28 mouse cellular contexts compared by ENCODE assay signal in genomic region chr5:106753289-106753688, GRCm38 (mm10). TPM values are rescaled to one million over a fixed set of nuclear protein-coding genes. Genes with fewer than 3 reads are reported as not detected.
A peak's percentile ranks its signal among the peaks of the same experiment; 100 is the strongest.
DNase-seq lines count a peak whose midpoint lies in the region; ATAC-seq and TF ChIP-seq lines count a peak whose summit lies in the region.
"Had no signal": no experiment of that assay in that cellular context is flagged by ENCODE, and none has a peak within 500 bp of the region (broad histone marks: within the 10 kb centered on the region; RNA-seq: fewer than 3 reads in every experiment).

No protein-coding gene starts in this region.

- no peak overlapping the region for H3K4me2 ChIP-seq in kidney, embryonic 14.5 days (replicated peaks; ENCODE audit: low read depth, low read length)
- H3K4me2 ChIP-seq: embryonic facial prominence, embryonic 13.5 days; embryonic facial prominence, embryonic 15.5 days; forebrain, embryonic 12.5 days had no signal

- no peak for TF ChIP-seq CTCF in ES-Bruce4 (IDR thresholded peaks at IDR 0.05; ENCODE audit: low read depth, low read length)

- 0 out of 2 replicates have a peak, but pooled peaks have one; percentile 51 for ATAC-seq in kidney, embryonic 14.5 days (ENCODE audit: low FRiP score, low TSS enrichment)
- ATAC-seq: activated CD4-positive, CD25-positive, alpha-beta regulatory T cell, adult 4 months; CD4-positive, CD25-positive, alpha-beta regulatory T cell, adult 4 months; forebrain, embryonic 14.5 days; forebrain, embryonic 16.5 days; Patski had no signal

- no peaks in the 10 kb centered on the region; the same call in 1 of the 2 replicates for H3K4me1 ChIP-seq in kidney, embryonic 14.5 days (ENCODE audit: control insufficient read depth, insufficient read depth, low read length)
- peaks cover 3% of the 10 kb centered on the region for H3K4me1 ChIP-seq in ES-Bruce4 (ENCODE audit: control insufficient read depth, insufficient read depth, low read length)

- H3K27me3 ChIP-seq in kidney, embryonic 14.5 days (ENCODE audit: control insufficient read depth, insufficient read depth, low read length), result peaks cover 15% of the 10 kb centered on the region
- no peaks in the 10 kb centered on the region for H3K27me3 ChIP-seq in ES-Bruce4 (ENCODE audit: control insufficient read depth, insufficient read depth, low read length, poor library complexity, severe bottlenecking)
- H3K27me3 ChIP-seq: CH12.LX had no signal

- 67% methylated on average over 1 of the region's 1 CpGs for WGBS in kidney, embryonic 14.5 days

- H3K4me3 ChIP-seq in kidney, embryonic 14.5 days (ENCODE audit: low read length), result no peak overlapping the region
- H3K4me3 ChIP-seq in ES-Bruce4 (ENCODE audit: low read depth, low read length), result no peak overlapping the region
- H3K4me3 ChIP-seq: embryonic facial prominence, embryonic 13.5 days; embryonic facial prominence, embryonic 15.5 days; erythroblast, embryonic 14.5 days; forebrain, embryonic 10.5 days; forebrain, embryonic 12.5 days had no signal

- TF ChIP-seq EP300 in ES-Bruce4 (IDR thresholded peaks at IDR 0.05; ENCODE audit: insufficient read depth, low read depth, low read length), result peak; percentile 66; the same call in 1 of the 2 replicates

- DNase-seq in kidney, adult 11 months, result no peak
- DNase-seq in R1 (ENCODE audit: low read depth, low spot score), result peak; percentile 51
- no peak for DNase-seq in right cerebral cortex, postnatal 14 days
- no peak for DNase-seq in cerebellum, adult 11-12 months
- DNase-seq: adrenal gland, adult 8-10 months; adrenal gland, postnatal 14 days; adrenal gland, postnatal 36 days; B cell, adult 2 months; cerebellum, adult 18-20 months; cerebellum, adult 8-10 months; cerebellum, adult 9-11 months; cerebellum, postnatal 14 days; cerebellum, postnatal 36 days; embryo, embryonic 11 days had no signal

- no peak for TF ChIP-seq POLR2A in ES-Bruce4 (IDR thresholded peaks at IDR 0.05; ENCODE audit: insufficient read depth, low read length)

- no peaks in the 10 kb centered on the region for H3K9me3 ChIP-seq in kidney, embryonic 14.5 days (ENCODE audit: control insufficient read depth, low read length)
- no peaks in the 10 kb centered on the region for H3K9me3 ChIP-seq in ES-Bruce4 (replicated peaks; ENCODE audit: control insufficient read depth, insufficient read depth, low read length, poor library complexity, severe bottlenecking)
- H3K9me3 ChIP-seq: embryonic facial prominence, embryonic 13.5 days; embryonic facial prominence, embryonic 15.5 days; forebrain, embryonic 10.5 days; forebrain, embryonic 12.5 days; G1E had no signal

- H3K36me3 ChIP-seq in kidney, embryonic 14.5 days (ENCODE audit: control insufficient read depth, insufficient read depth, low read length), result no peaks in the 10 kb centered on the region
- H3K36me3 ChIP-seq in ES-Bruce4 (ENCODE audit: control insufficient read depth, insufficient read depth, low read length, poor library complexity, severe bottlenecking), result no peaks in the 10 kb centered on the region
- H3K36me3 ChIP-seq: embryonic facial prominence, embryonic 13.5 days; embryonic facial prominence, embryonic 15.5 days; forebrain, embryonic 10.5 days; forebrain, embryonic 12.5 days; G1E had no signal

- H3K27ac ChIP-seq in kidney, embryonic 14.5 days (ENCODE audit: low read depth, low read length), result no peak overlapping the region
- H3K27ac ChIP-seq in ES-Bruce4 (ENCODE audit: insufficient read depth, low read length), result no peak overlapping the region
- H3K27ac ChIP-seq: embryonic facial prominence, embryonic 13.5 days; embryonic facial prominence, embryonic 15.5 days; forebrain, embryonic 10.5 days; forebrain, embryonic 12.5 days had no signal

- no peak overlapping the region for H3K9ac ChIP-seq in kidney, embryonic 14.5 days (ENCODE audit: low read depth, low read length)
- H3K9ac ChIP-seq in ES-Bruce4 (ENCODE audit: low read depth, poor library complexity, severe bottlenecking), result no peak overlapping the region
- H3K9ac ChIP-seq: embryonic facial prominence, embryonic 13.5 days; embryonic facial prominence, embryonic 15.5 days; forebrain, embryonic 12.5 days had no signal

RNA-seq across cellular contexts. Expression of gene Zfp644, which starts 56.2 kb away (rescaled TPM):
- polyA plus RNA-seq in kidney, embryonic 14.5 days (2014; fragmentation: Nextera tagmentation; extraction: Ambion mirVana), result 107 TPM in 2 replicates
- 87.2 and 92.0 TPM in 2 replicates for polyA plus RNA-seq in ES-Bruce4 (2011; ENCODE audit: insufficient read depth, insufficient read length, low read depth, missing spikeins)
